Comparison of ENCODE assay signal across 32 mouse cellular contexts in genomic region chr11:7228107-7228506, GRCm38 (mm10). TPM values are rescaled to one million over a fixed set of nuclear protein-coding genes. Genes with fewer than 3 reads are reported as not detected.
"Had no signal": no experiment of that assay in that cellular context is flagged by ENCODE, and none has a peak within 500 bp of the region (broad histone marks: within the 10 kb centered on the region; RNA-seq: fewer than 3 reads in every experiment).

No protein-coding gene starts in this region.

- H3K27ac ChIP-seq: kidney, postnatal 0 days; layer of hippocampus, adult 2 months; liver, embryonic 13.5 days; midbrain, embryonic 10.5 days; midbrain, embryonic 13.5 days; neural tube, embryonic 13.5 days had no signal

- H3K9ac ChIP-seq: limb, embryonic 13.5 days; liver, embryonic 13.5 days; lung, embryonic 14.5 days; midbrain, embryonic 13.5 days; neural tube, embryonic 13.5 days had no signal

- H3K4me1 ChIP-seq: liver, embryonic 13.5 days; megakaryocyte, embryonic 14.5 days; midbrain, embryonic 10.5 days; midbrain, embryonic 13.5 days; neural tube, embryonic 13.5 days had no signal

- DNase-seq: kidney, adult 11 months; kidney, adult 9 months; kidney, postnatal 25 days; layer of hippocampus, adult 9-11 months; left cerebral cortex, postnatal 4 days; liver, embryonic 13.5 days; lung, embryonic 14.5 days; lung, postnatal 10 days; lung, postnatal 36 days; thymus, adult 18-20 months; thymus, postnatal 36 days had no signal

- H3K9me3 ChIP-seq: limb, embryonic 13.5 days; liver, embryonic 13.5 days; megakaryocyte, embryonic 14.5 days; midbrain, embryonic 10.5 days; midbrain, embryonic 13.5 days; neural tube, embryonic 13.5 days had no signal

- ATAC-seq: midbrain, embryonic 13.5 days; midbrain, embryonic 16.5 days had no signal

- H3K36me3 ChIP-seq: limb, embryonic 13.5 days; liver, embryonic 13.5 days; midbrain, embryonic 10.5 days; midbrain, embryonic 13.5 days; neural tube, embryonic 13.5 days had no signal

- H3K27me3 ChIP-seq: limb, embryonic 13.5 days; liver, embryonic 13.5 days; megakaryocyte, embryonic 14.5 days; midbrain, embryonic 13.5 days; neural tube, embryonic 13.5 days had no signal

- H3K4me3 ChIP-seq: layer of hippocampus, adult 2 months; limb, embryonic 13.5 days; liver, embryonic 13.5 days; megakaryocyte, embryonic 14.5 days; midbrain, embryonic 10.5 days; midbrain, embryonic 13.5 days; myocyte; neural tube, embryonic 13.5 days had no signal

- H3K4me2 ChIP-seq: limb, embryonic 13.5 days; liver, embryonic 13.5 days; lung, embryonic 14.5 days; midbrain, embryonic 13.5 days; neural tube, embryonic 13.5 days had no signal

RNA-seq across cellular contexts. Expression of gene Igfbp3, which starts 14.4 kb away (rescaled TPM):
- total RNA-seq: monocyte, adult 5-6 weeks; neutrophil, adult 5-6 weeks had no signal

RNA-seq across cellular contexts. Expression of gene Igfbp1, which starts 30.5 kb away (rescaled TPM):
- total RNA-seq: layer of hippocampus, postnatal 25 days; left cerebral cortex, adult 8-10 months; monocyte, adult 5-6 weeks; neutrophil, adult 5-6 weeks had no signal
- polyA plus RNA-seq: myocyte; spleen, adult 2 months; urinary bladder, adult 2 months had no signal

RNA-seq across cellular contexts. Expression of gene Gm11985, which starts 39.7 kb away (rescaled TPM):
- total RNA-seq: layer of hippocampus, adult 2 months; layer of hippocampus, postnatal 25 days; left cerebral cortex, adult 8-10 months; left cerebral cortex, postnatal 14 days; left cerebral cortex, postnatal 4 days; liver, adult 2 months; monocyte, adult 5-6 weeks; neutrophil, adult 5-6 weeks had no signal
- polyA plus RNA-seq: kidney, postnatal 0 days; large intestine, adult 2 months; liver, adult 2 months; liver, embryonic 13.5 days; liver, embryonic 16.5 days; lung, embryonic 14.5 days; midbrain, embryonic 10.5 days; midbrain, embryonic 13.5 days; midbrain, embryonic 16.5 days; myocyte; neural tube, embryonic 13.5 days; small intestine, adult 2 months; spleen, adult 2 months; stomach, embryonic 16.5 days; urinary bladder, adult 2 months had no signal
